Mouse (Mus musculus): Measurements from ENCODE around the gene Clic1. TPM values are rescaled to one million over a fixed set of nuclear protein-coding genes. Genes with fewer than 3 reads are reported as not detected.

Clic1 gene
- total RNA-seq, 1 experiment from 2014 or later = 157 TPM

Other genes starting within 250 kb of the Clic1 start
- 0.33 TPM for gene Cyp21a1, start 245.4 kb upstream of the Clic1 start, total RNA-seq (2023)
- 51.0 TPM for gene Stk19, start 213.0 kb upstream of the Clic1 start, total RNA-seq (2023)
- 96.6 TPM for gene Dxo, start 212.9 kb upstream of the Clic1 start, total RNA-seq (2023)
- 117 TPM for gene Skiv2l, start 199.8 kb upstream of the Clic1 start, total RNA-seq (2023)
- gene Nelfe, start 199.6 kb upstream of the Clic1 start, total RNA-seq (2023) = 27.3 TPM
- 2.4 TPM for gene Cfb, start 187.4 kb upstream of the Clic1 start, total RNA-seq (2023)
- 4.9 TPM for gene Zbtb12, start 170.5 kb upstream of the Clic1 start, total RNA-seq (2023)
- 1.2 TPM for gene Gm20547, start 167.9 kb upstream of the Clic1 start, total RNA-seq (2023)
- gene C2, start 151.7 kb upstream of the Clic1 start, total RNA-seq (2023) = 6.4 TPM
- gene Ehmt2, start 151.5 kb upstream of the Clic1 start, total RNA-seq (2023) = 133 TPM
- gene Slc44a4, start 135.5 kb upstream of the Clic1 start, total RNA-seq (2023) = not detected
- 56.3 TPM for gene Neu1, start 118.7 kb upstream of the Clic1 start, total RNA-seq (2023)
- 146 TPM for gene Hspa1b, start 90.7 kb upstream of the Clic1 start, total RNA-seq (2023)
- not detected for gene Gm20481, start 80.1 kb upstream of the Clic1 start, total RNA-seq (2023)
- 70.6 TPM for gene Hspa1a, start 77.8 kb upstream of the Clic1 start, total RNA-seq (2023)
- not detected for gene Hspa1l, start 77.3 kb upstream of the Clic1 start, total RNA-seq (2023)
- gene Lsm2, start 68.1 kb upstream of the Clic1 start, total RNA-seq (2023) = 39.0 TPM
- gene Vars, start 49.0 kb upstream of the Clic1 start, total RNA-seq (2023) = 84.6 TPM
- 0.21 TPM for gene Vwa7, start 33.4 kb upstream of the Clic1 start, total RNA-seq (2023)
- not detected for gene Sapcd1, start 21.9 kb upstream of the Clic1 start, total RNA-seq (2023)
- 3.9 TPM for gene Msh5, start 3.2 kb upstream of the Clic1 start, total RNA-seq (2023)
- gene Ddah2, start 9.1 kb downstream of the Clic1 start, total RNA-seq (2023) = 2.5 TPM
- gene Ly6g6c, start 15.4 kb downstream of the Clic1 start, total RNA-seq (2023) = not detected
- gene Mpig6b, start 16.2 kb downstream of the Clic1 start, total RNA-seq (2023) = 0.27 TPM
- gene Ly6g6e, start 26.9 kb downstream of the Clic1 start, total RNA-seq (2023) = not detected
- not detected for gene Ly6g6d, start 28.1 kb downstream of the Clic1 start, total RNA-seq (2023)
- not detected for gene Ly6g6f, start 35.6 kb downstream of the Clic1 start, total RNA-seq (2023)
- gene Abhd16a, start 39.3 kb downstream of the Clic1 start, total RNA-seq (2023) = 69.9 TPM
- gene Ly6g5c, start 58.3 kb downstream of the Clic1 start, total RNA-seq (2023) = not detected
- gene Ly6g5b, start 65.5 kb downstream of the Clic1 start, total RNA-seq (2023) = 0.83 TPM
- gene Gpank1, start 71.5 kb downstream of the Clic1 start, total RNA-seq (2023) = 27.0 TPM
- gene Csnk2b, start 72.1 kb downstream of the Clic1 start, total RNA-seq (2023) = 141 TPM
- gene D17H6S53E, start 76.4 kb downstream of the Clic1 start, total RNA-seq (2023) = 20.6 TPM
- not detected for gene Apom, start 82.1 kb downstream of the Clic1 start, total RNA-seq (2023)
- gene Bag6, start 85.2 kb downstream of the Clic1 start, total RNA-seq (2023) = 438 TPM
- 294 TPM for gene Prrc2a, start 114.9 kb downstream of the Clic1 start, total RNA-seq (2023)
- gene Aif1, start 126.1 kb downstream of the Clic1 start, total RNA-seq (2023) = 3.0 TPM
- gene Lst1, start 138.5 kb downstream of the Clic1 start, total RNA-seq (2023) = 14.3 TPM
- 538 TPM for gene Ltb, start 144.5 kb downstream of the Clic1 start, total RNA-seq (2023)
- 18.7 TPM for gene Tnf, start 152.0 kb downstream of the Clic1 start, total RNA-seq (2023)
- 15.2 TPM for gene Lta, start 155.4 kb downstream of the Clic1 start, total RNA-seq (2023)
- not detected for gene Gm16181, start 170.9 kb downstream of the Clic1 start, total RNA-seq (2023)
- 1.6 TPM for gene Atp6v1g2, start 183.7 kb downstream of the Clic1 start, total RNA-seq (2023)
- 10.8 TPM for gene Nfkbil1, start 185.8 kb downstream of the Clic1 start, total RNA-seq (2023)
- 474 TPM for gene Ddx39b, start 191.8 kb downstream of the Clic1 start, total RNA-seq (2023)
- gene H2-D1, start 212.8 kb downstream of the Clic1 start, total RNA-seq (2023) = 2,421 TPM